Mouse (Mus musculus): ENCODE data around the gene Shisa5. TPM values are rescaled to one million over a fixed set of nuclear protein-coding genes. Genes with fewer than 3 reads are reported as not detected.

Gene Shisa5
- total RNA-seq, 1 experiment = 44.0 TPM

- no peak for TF ChIP-seq MAFK (IDR thresholded peaks at IDR 0.05; ENCODE audit: insufficient read depth, low read depth, low read length)
- Histone ChIP-seq H3K9me3 (ENCODE audit: control insufficient read depth, insufficient read depth, low read depth, low read length) (no peaks in the 10 kb centered on the region), H3K36me3 (ENCODE audit: control insufficient read depth, insufficient read depth, low read length, poor library complexity, severe bottlenecking) (peaks cover 50% of the 10 kb centered on the region; the same call in 1 of the 2 replicates), H3K9ac (ENCODE audit: insufficient read depth, low read depth, low read length, poor library complexity, severe bottlenecking) (no peak overlapping the region), H3K4me1 (ENCODE audit: control insufficient read depth in 2 of 2, insufficient read depth in 2 of 2, low read length in 2 of 2, poor library complexity in 1 of 2) (peaks cover 0 to 5% of the 10 kb centered on the region in 2 experiments; a peak in 1 of 4 replicates), H3K27ac (ENCODE audit: insufficient read depth, low read depth, low read length, poor library complexity, severe bottlenecking) (no peak overlapping the region), H3K4me3 (ENCODE audit: insufficient read depth in 1 of 2, low read depth in 1 of 2, low read length in 2 of 2, poor library complexity in 1 of 2, severe bottlenecking in 1 of 2) (no peak overlapping the region)
- DNase-seq (ENCODE audit: low read depth, low spot score) = no peak
- in situ Hi-C loops (cut with MboI; ENCODE audit: low sequenced_read_pairs in 2 of 2, unreplicated experiment in 2 of 2) = no loop called here
Measured at GRCm38 (mm10) chr9:109101933-109102445, 63.6 kb downstream of the Shisa5 start.

- in situ Hi-C loops (cut with MboI; ENCODE audit: low sequenced_read_pairs in 2 of 2, unreplicated experiment in 2 of 2) = no loop called here
- DNase-seq (ENCODE audit: low read depth, low spot score) = no peak
- Histone ChIP-seq H3K4me1 (ENCODE audit: control insufficient read depth in 2 of 2, insufficient read depth in 2 of 2, low read length in 2 of 2, poor library complexity in 1 of 2) (no peaks in the 10 kb centered on the region; a peak in 1 of 4 replicates), H3K9me3 (ENCODE audit: control insufficient read depth, insufficient read depth, low read depth, low read length) (no peaks in the 10 kb centered on the region), H3K4me3 (ENCODE audit: insufficient read depth in 1 of 2, low read depth in 1 of 2, low read length in 2 of 2, poor library complexity in 1 of 2, severe bottlenecking in 1 of 2) (no peak overlapping the region), H3K9ac (ENCODE audit: insufficient read depth, low read depth, low read length, poor library complexity, severe bottlenecking) (no peak overlapping the region), H3K27ac (ENCODE audit: insufficient read depth, low read depth, low read length, poor library complexity, severe bottlenecking) (no peak overlapping the region), H3K36me3 (ENCODE audit: control insufficient read depth, insufficient read depth, low read length, poor library complexity, severe bottlenecking) (peaks cover 51% of the 10 kb centered on the region; the same call in 1 of the 2 replicates)
- TF ChIP-seq ZC3H11A (IDR thresholded peaks at IDR 0.05; ENCODE audit: borderline replicate concordance, low read depth, low read length) (no peak), CHD2 (IDR thresholded peaks at IDR 0.05; ENCODE audit: low read depth, low read length) (no peak), HCFC1 (IDR thresholded peaks at IDR 0.05; ENCODE audit: borderline replicate concordance, insufficient read depth, low read length) (no peak), ZNF384 (IDR thresholded peaks at IDR 0.05; ENCODE audit: low read depth, low read length) (no peak), MAFK (IDR thresholded peaks at IDR 0.05; ENCODE audit: insufficient read depth, low read depth, low read length) (no peak)
Measured at GRCm38 (mm10) chr9:109102541-109102940, 64.2 kb downstream of the Shisa5 start.

GRCm38 (mm10) chr9:109103250-109103649 is 64.9 kb downstream of the Shisa5 start:
- no peak for DNase-seq (ENCODE audit: low read depth, low spot score)
- H3K4me1 ChIP-seq (ENCODE audit: control insufficient read depth in 2 of 2, insufficient read depth in 2 of 2, low read length in 2 of 2, poor library complexity in 1 of 2) = no peaks in the 10 kb centered on the region; a peak in 1 of 4 replicates
- H3K36me3 ChIP-seq (ENCODE audit: control insufficient read depth, insufficient read depth, low read length, poor library complexity, severe bottlenecking) = peaks cover 56% of the 10 kb centered on the region; the same call in 1 of the 2 replicates
- H3K9me3 ChIP-seq (ENCODE audit: control insufficient read depth, insufficient read depth, low read depth, low read length) = no peaks in the 10 kb centered on the region
- H3K9ac ChIP-seq (ENCODE audit: insufficient read depth, low read depth, low read length, poor library complexity, severe bottlenecking) = no peak overlapping the region
- no peak for TF ChIP-seq HCFC1 (IDR thresholded peaks at IDR 0.05; ENCODE audit: borderline replicate concordance, insufficient read depth, low read length)
- H3K27ac ChIP-seq (ENCODE audit: insufficient read depth, low read depth, low read length, poor library complexity, severe bottlenecking) = no peak overlapping the region
- no peak overlapping the region for H3K4me3 ChIP-seq (ENCODE audit: insufficient read depth in 1 of 2, low read depth in 1 of 2, low read length in 2 of 2, poor library complexity in 1 of 2, severe bottlenecking in 1 of 2)
- in situ Hi-C loops (cut with MboI; ENCODE audit: low sequenced_read_pairs in 2 of 2, unreplicated experiment in 2 of 2) = no loop called here

GRCm38 (mm10) chr9:109104083-109104482 is 65.7 kb downstream of the Shisa5 start:
- no peak overlapping the region for H3K27ac ChIP-seq (ENCODE audit: insufficient read depth, low read depth, low read length, poor library complexity, severe bottlenecking)
- no peak for DNase-seq (ENCODE audit: low read depth, low spot score)
- H3K4me1 ChIP-seq (ENCODE audit: control insufficient read depth in 2 of 2, insufficient read depth in 2 of 2, low read length in 2 of 2, poor library complexity in 1 of 2) = no peaks in the 10 kb centered on the region; a peak in 1 of 4 replicates
- H3K4me3 ChIP-seq (ENCODE audit: insufficient read depth in 1 of 2, low read depth in 1 of 2, low read length in 2 of 2, poor library complexity in 1 of 2, severe bottlenecking in 1 of 2) = no peak overlapping the region
- no peaks in the 10 kb centered on the region for H3K9me3 ChIP-seq (ENCODE audit: control insufficient read depth, insufficient read depth, low read depth, low read length)
- H3K9ac ChIP-seq (ENCODE audit: insufficient read depth, low read depth, low read length, poor library complexity, severe bottlenecking) = no peak overlapping the region
- no peak for TF ChIP-seq ZNF384 (IDR thresholded peaks at IDR 0.05; ENCODE audit: low read depth, low read length)
- TF ChIP-seq HCFC1 (IDR thresholded peaks at IDR 0.05; ENCODE audit: borderline replicate concordance, insufficient read depth, low read length) = no peak
- no peak for TF ChIP-seq ZC3H11A (IDR thresholded peaks at IDR 0.05; ENCODE audit: borderline replicate concordance, low read depth, low read length)
- TF ChIP-seq CHD2 (IDR thresholded peaks at IDR 0.05; ENCODE audit: low read depth, low read length) = no peak
- no peak for TF ChIP-seq MAFK (IDR thresholded peaks at IDR 0.05; ENCODE audit: insufficient read depth, low read depth, low read length)
- in situ Hi-C loops (cut with MboI; ENCODE audit: low sequenced_read_pairs in 2 of 2, unreplicated experiment in 2 of 2) = no loop called here
- H3K36me3 ChIP-seq (ENCODE audit: control insufficient read depth, insufficient read depth, low read length, poor library complexity, severe bottlenecking) = peaks cover 62% of the 10 kb centered on the region

- Histone ChIP-seq H3K9ac (ENCODE audit: insufficient read depth, low read depth, low read length, poor library complexity, severe bottlenecking) (no peak overlapping the region), H3K27ac (ENCODE audit: insufficient read depth, low read depth, low read length, poor library complexity, severe bottlenecking) (no peak overlapping the region), H3K36me3 (ENCODE audit: control insufficient read depth, insufficient read depth, low read length, poor library complexity, severe bottlenecking) (peaks cover 63% of the 10 kb centered on the region), H3K9me3 (ENCODE audit: control insufficient read depth, insufficient read depth, low read depth, low read length) (no peaks in the 10 kb centered on the region), H3K4me1 (ENCODE audit: control insufficient read depth in 2 of 2, insufficient read depth in 2 of 2, low read length in 2 of 2, poor library complexity in 1 of 2) (no peaks in the 10 kb centered on the region), H3K4me3 (ENCODE audit: insufficient read depth in 1 of 2, low read depth in 1 of 2, low read length in 2 of 2, poor library complexity in 1 of 2, severe bottlenecking in 1 of 2) (no peak overlapping the region)
- TF ChIP-seq HCFC1 (IDR thresholded peaks at IDR 0.05; ENCODE audit: borderline replicate concordance, insufficient read depth, low read length) (no peak), CHD2 (IDR thresholded peaks at IDR 0.05; ENCODE audit: low read depth, low read length) (no peak), ZC3H11A (IDR thresholded peaks at IDR 0.05; ENCODE audit: borderline replicate concordance, low read depth, low read length) (no peak), ZNF384 (IDR thresholded peaks at IDR 0.05; ENCODE audit: low read depth, low read length) (no peak), MAFK (IDR thresholded peaks at IDR 0.05; ENCODE audit: insufficient read depth, low read depth, low read length) (no peak)
- DNase-seq (ENCODE audit: low read depth, low spot score) = no peak
- in situ Hi-C loops (cut with MboI; ENCODE audit: low sequenced_read_pairs in 2 of 2, unreplicated experiment in 2 of 2) = no loop called here
Measured at GRCm38 (mm10) chr9:109105011-109105410, 66.6 kb downstream of the Shisa5 start.

All from ES-E14 (cell line).